Mouse (Mus musculus): ENCODE results near the gene Krtap3-3. TPM values are rescaled to one million over a fixed set of nuclear protein-coding genes. Genes with fewer than 3 reads are reported as not detected.
A peak's percentile ranks its signal among the peaks of the same experiment; 100 is the strongest.
"Not testable (repeated sequence)": the region's sequence is repeated elsewhere in the genome, so short reads cannot be mapped to it uniquely, and the experiment has no call there.

Gene Krtap3-3
- total RNA-seq (2015; ENCODE audit: low replicate concordance) (not detected in 2 replicates), total RNA-seq (2017; ENCODE audit: low replicate concordance) (not detected in 2 replicates)

DNA sequence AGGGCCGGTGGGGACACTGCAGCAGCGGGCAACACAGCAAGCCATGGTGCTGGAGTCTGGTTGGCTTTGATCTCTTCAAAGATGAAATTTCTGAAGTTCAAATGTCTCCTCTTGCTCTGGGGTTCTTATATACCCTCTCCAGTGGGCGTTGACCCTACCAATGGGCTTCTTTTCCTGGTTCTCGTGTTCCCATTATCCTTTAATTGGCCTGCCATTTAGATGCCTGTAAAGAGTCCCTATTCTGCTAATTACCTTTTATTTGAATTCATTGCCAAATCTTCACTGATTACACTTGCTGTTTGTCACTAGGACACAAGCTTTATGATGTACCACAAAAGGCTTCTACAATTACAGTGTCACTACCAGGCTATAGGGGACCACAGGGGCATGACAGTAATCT lies at the start of gene Krtap3-3:
Gene Krtap3-3, minus strand, starts transcription at position 101 of the 400 bp plus-strand sequence.
- ATAC-seq (replicated peaks; ENCODE audit: low FRiP score, poor library complexity, severe bottlenecking) = no peak

DNA sequence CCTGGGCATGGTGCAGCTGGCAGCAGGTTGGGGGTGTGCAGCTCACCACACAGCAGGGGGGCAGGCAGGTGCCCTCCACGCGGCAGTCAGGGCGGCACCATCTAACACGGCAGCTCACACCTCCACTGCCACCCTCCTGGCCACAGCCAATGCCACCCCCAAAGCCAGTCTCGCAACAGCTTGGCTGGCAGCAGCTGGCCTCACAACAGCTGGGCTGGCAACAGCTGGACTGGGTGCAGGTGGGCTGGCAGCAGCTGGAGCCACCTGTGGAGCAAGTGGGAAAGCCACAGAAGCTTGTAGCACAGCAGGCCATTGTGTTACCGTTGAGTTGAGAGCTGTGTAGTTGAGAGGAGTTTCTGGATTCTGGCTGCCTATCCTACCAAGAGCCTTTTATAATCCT lies 47.1 kb upstream of the Krtap3-3 start, which contains the start of gene Krtap9-3:
Gene Krtap9-3, minus strand, starts transcription at position 364 of the 400 bp plus-strand sequence.
- ATAC-seq (replicated peaks; ENCODE audit: low FRiP score, poor library complexity, severe bottlenecking) = not testable (repeated sequence)

DNA sequence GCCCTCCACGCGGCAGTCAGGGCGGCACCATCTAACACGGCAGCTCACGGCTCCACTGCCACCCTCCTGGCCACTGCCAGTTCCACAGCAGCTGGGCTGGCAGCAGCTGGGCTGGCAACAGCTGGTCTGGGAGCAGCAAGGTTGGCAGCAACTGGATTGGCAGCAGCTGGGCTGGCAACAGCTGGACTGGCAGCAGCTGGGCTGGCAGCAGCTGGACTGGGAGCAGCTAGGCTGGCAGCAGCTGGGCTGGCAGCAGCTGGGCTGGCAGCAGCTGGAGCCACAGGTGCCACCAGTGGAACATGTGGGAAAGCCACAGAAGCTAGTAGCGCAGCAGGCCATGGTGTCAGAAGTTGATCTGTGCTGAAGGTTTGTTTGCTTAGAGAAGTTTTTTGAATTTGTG lies 40.3 kb upstream of the Krtap3-3 start, which contains the start of gene Krtap1-3:
Gene Krtap1-3, minus strand, starts transcription at position 359 of the 400 bp plus-strand sequence.
- ATAC-seq (replicated peaks; ENCODE audit: low FRiP score, poor library complexity, severe bottlenecking) = no peak

DNA sequence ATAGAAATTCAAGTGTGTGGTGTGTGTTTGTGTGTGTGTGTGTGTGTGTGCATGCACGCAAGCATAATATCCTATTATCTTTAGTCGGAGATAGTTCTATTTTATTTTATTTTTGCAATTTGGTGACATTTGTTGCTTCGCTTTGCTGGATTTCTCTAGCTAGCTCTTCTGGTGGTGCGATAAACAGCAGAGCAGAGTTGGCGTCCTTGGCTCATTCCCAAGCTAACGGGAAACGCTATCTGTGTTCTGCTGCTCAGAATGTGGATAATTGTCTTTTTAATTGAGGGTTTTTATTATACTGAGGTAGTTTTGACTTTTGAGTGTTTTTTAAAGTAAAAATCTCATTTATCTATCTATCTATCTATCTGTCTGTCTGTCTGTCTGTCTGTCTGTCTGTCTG lies 34.4 kb upstream of the Krtap3-3 start:
- no peak for ATAC-seq (replicated peaks; ENCODE audit: low FRiP score, poor library complexity, severe bottlenecking)

DNA sequence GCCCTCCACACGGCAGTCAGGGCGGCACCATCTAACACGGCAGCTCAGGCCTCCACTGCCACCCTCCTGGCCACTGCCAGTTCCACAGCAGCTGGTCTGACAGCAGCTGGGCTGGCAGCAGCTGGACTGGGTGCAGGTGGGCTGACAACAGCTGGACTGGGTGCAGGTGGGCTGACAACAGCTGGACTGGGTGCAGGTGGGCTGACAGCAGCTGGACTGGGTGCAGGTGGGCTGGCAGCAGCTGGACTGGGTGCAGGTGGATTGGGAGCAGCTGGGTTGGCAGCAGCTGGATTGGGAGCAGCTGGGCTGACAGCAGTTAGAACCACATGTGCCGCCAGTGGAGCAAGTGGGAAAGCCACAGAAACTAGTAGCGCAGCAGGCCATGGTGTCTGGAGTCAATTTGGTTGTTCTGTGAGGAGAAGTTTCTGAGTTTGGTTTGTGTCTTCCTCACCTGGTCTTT lies 32.6 kb upstream of the Krtap3-3 start, which contains the start of gene Krtap1-4:
Gene Krtap1-4, minus strand, starts transcription at position 410 of the 460 bp plus-strand sequence.
- ATAC-seq (replicated peaks; ENCODE audit: low FRiP score, poor library complexity, severe bottlenecking) = no peak

DNA sequence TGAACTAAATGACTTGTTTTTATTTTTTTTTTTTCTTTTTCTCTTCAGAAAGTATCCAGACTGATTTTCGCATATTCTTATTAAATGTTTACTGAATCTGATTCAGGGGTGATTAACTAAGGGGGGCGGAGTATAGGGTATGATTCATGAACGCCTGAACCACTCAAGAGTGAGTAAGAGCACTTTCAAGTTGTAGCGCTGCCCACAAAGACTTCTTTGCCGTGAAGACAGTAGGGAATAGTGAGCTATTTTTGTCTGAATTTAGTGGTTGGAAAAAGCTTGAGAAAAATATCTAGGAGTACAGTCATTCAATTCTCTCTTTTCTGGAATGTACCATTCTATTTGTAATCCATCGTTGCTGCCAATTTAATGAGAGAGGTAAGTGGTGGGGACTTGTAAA lies 30.9 kb upstream of the Krtap3-3 start:
- ATAC-seq (replicated peaks; ENCODE audit: low FRiP score, poor library complexity, severe bottlenecking) = no peak

DNA sequence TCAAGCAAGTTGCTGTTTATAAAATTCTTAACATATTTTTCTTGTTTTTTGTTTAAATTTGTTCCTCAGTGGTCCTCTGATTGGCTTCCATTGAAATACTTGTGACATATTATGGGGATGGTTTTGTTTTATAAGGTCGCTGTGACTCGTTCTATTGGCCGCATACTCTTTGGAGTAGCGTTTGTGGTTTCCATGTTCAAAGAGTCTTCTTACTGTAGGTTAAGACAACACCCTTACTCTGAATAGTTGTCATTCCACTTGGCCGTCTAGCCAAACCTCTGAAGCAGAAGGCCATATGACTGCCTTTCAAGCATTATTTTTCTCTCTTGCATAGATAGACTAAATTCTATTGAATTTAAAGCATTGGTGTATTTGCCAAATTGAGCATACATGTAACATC lies 30.4 kb upstream of the Krtap3-3 start:
- ATAC-seq (replicated peaks; ENCODE audit: low FRiP score, poor library complexity, severe bottlenecking) = no peak

DNA sequence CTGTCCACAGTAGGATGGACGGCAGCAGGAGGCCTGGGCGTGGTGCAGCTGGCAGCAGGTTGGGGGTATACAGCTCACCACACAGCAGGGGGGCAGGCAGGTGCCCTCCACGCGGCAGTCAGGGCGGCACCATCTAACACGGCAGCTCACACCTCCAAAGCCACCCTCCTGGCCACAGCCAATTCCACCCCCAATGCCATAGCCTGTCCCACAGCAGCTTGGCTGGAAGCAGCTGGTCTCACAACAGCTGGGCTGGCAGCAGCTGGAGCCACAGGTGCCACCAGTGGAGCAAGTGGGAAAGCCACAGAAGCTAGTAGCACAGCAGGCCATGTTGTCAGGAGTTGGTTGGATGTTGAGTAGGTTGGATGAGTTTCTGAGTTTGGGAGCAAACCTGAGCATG lies 30.0 kb upstream of the Krtap3-3 start, which contains the start of gene Krtap1-5:
Gene Krtap1-5, minus strand, starts transcription at position 381 of the 400 bp plus-strand sequence.
- ATAC-seq (replicated peaks; ENCODE audit: low FRiP score, poor library complexity, severe bottlenecking) = no peak

DNA sequence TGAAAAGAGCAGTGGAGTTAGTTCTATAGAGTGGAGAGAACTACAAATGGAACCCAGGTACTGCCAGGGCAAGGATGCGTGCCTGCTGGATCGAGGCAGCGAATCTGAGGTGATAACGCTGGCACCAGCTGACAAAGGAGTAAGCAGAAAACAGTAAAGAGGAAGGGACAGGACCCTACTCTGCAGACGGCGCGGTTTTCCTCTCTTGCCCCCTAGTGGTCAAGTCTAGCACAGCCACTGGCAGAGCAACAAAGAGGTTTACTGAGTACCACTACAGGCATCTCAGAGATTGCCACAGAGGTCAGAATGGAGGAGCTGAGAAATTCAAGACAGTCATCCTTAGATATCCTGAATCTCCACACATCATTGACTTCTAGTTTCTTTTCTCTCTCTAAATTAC lies 23.4 kb upstream of the Krtap3-3 start:
- ATAC-seq (replicated peaks; ENCODE audit: low FRiP score, poor library complexity, severe bottlenecking) = peak; percentile 70

DNA sequence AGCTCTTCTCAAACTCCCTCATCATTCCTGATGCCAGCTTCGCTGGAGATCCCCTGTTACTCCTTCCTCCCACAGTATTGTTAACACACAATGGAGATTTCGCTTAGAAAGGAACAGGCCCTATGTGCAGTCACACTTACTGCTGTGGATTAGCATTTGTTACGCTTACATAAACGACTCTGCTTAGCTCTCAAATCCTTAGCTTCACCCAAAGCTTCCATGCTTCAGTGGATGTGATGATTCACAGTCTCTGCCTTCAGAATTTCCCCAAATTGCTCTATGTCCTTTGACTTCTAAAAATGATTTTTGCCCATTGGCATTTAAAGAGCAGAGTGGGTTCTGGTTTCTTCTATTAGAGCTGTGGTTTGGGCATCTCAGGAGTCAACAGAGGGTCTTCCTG lies 22.5 kb upstream of the Krtap3-3 start:
- no peak for ATAC-seq (replicated peaks; ENCODE audit: low FRiP score, poor library complexity, severe bottlenecking)

DNA sequence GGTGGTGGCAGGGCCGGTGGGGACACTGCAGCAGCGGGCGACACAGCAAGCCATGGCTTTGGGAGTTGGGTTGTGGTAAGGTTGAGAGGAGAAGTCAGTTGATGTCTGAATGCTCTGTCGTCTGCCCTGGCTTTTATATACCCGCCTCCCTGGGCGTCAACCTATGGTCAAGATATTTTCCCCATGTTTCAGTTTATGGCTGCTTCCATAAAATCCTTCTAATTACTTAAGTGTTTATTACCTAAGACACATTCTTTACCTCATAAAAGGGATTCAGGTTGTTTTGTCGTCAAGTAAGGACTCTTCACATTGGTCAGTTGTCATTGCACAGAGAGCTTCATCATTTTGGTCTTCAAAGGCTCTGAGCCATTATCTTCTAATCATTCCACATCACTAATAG lies 15.9 kb upstream of the Krtap3-3 start, which contains the start of gene Krtap3-1:
Gene Krtap3-1, minus strand, starts transcription at position 101 of the 400 bp plus-strand sequence.
- no peak for ATAC-seq (replicated peaks; ENCODE audit: low FRiP score, poor library complexity, severe bottlenecking)

DNA sequence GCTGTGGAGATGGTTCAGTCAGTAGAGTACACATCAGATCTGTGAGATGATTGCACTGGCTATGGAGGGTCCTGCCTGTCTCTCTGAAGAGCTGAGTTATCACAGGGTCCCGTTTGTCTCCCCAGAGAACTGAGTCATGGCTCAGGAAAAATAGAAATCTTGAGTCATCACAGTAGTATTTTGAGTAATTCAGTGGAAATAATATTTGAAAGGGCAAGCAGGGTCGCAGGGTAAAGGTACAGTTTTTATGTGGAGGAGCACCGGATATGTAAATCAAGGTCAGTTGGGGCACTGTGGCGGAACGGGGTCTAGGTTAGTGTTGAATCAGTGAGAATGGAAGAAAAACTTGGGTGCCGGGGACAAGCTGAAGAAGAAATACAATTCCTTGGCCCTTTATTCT lies 11.9 kb upstream of the Krtap3-3 start:
- ATAC-seq (replicated peaks; ENCODE audit: low FRiP score, poor library complexity, severe bottlenecking) = no peak

DNA sequence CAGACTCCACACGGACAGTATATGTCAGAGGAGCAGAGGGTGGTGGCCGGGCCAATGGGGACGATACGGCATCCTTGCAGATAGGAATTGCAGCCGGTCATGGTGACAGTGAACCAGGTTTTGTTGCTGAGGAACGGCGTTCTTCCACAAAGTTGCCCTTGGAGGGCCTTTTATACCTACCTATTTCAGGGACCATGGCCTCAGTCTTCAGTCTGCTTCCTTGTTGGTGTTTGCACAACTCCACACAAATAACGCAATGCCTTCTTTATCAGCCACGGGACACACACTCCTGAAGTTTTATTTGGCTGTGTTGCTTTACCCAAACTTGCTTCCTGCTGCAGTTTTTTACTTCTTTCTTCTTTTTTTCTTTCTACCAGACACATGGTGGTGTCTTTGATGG lies 8.7 kb upstream of the Krtap3-3 start, which contains the start of gene Gm11939:
Gene Gm11939, minus strand, starts transcription at position 101 of the 400 bp plus-strand sequence.
- no peak for ATAC-seq (replicated peaks; ENCODE audit: low FRiP score, poor library complexity, severe bottlenecking)

DNA sequence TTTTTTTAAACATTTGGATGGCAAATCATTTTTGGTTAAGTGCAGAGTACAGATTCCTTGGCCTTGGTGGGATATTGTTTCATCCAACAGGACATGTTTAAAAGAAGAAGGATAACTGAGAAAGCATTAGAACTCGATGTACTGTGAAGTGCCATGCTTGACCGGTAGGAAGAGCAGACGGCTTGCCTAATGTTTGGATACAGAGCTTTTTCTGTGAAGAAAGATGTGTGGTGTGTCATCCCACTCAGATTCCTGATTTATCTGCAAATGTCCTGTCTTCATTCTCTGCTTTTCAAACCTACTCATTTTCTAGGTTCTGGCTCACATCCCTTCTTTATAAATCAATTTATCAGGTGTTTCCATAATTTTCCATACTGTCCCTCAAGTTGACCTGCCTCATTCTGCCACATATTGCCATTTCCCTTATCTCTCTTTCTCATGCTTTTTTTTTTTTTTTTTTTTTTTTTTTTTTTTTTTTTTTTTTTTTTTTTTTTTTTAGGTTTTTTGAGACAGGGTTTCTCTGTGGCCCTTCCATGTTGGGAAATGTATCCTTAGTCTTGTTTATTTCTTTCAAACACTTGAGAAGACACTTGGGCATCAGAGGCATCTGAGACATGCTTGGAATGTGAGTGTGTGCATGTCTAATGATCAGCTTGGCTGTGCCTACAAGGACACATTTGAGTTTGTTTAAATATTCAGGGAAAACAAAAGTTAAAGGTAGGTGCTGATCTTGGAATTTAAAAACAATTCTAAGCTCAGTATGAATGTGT lies 7.5 kb upstream of the Krtap3-3 start:
- no peak for ATAC-seq (replicated peaks; ENCODE audit: low FRiP score, poor library complexity, severe bottlenecking)

DNA sequence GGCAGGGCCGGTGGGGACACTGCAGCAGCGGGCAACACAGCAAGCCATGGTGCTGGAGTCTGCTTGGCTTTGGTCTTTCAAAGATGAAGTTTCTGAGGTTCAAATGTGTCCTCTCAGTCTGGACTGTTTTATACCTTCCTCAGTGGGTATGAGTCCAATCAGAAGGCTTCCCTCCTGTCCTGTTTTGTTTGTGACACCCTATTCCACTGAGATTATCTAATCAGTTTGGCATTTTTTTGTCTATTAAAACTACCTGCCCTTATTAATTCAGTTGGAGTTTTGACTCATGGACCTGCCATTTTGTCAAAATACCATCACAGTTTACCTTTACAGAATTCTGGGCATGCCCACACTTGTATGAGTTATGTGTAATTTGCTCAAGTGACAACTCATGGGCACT lies 6.1 kb upstream of the Krtap3-3 start, which contains the start of gene Krtap3-2:
Gene Krtap3-2, minus strand, starts transcription at position 101 of the 400 bp plus-strand sequence.
- ATAC-seq (replicated peaks; ENCODE audit: low FRiP score, poor library complexity, severe bottlenecking) = no peak

DNA sequence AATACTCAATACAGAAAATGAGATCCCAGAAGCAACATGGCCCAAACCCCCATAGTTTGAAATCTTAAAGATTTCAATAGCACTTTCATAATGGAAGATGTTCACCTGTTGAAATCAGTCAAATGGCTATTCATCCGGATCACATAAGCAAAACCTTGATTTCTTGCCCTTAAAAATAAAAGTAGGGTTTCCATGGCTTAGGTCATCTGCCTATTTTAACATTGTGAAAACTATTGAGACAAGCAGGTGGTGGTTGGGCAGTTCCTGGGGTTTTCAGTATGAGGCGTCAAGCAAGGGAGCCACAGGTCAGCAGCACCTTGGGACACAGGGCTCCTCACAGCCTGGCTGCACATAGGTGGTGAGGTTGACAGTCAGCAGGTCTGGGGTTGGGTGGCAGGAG lies 5.5 kb upstream of the Krtap3-3 start:
- no peak for ATAC-seq (replicated peaks; ENCODE audit: low FRiP score, poor library complexity, severe bottlenecking)

DNA sequence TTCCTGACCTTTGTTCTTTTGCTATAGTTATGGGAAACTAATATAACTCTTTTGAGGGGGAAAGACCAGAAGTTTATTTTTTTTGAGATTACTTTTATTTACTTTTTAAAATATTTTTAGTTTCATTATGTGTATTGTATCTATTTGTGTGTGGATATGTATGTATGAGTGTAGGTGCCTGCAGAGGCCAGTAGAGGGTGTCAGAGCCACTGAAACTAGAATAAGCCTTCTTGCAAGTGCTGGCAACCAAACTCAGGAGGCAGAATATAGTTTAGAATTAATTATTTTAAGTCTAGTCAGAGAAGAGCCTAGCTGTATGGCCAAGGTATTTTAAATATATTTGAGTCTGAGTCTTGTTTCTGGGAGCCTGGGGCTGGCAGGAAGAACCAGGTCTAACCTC lies 2.8 kb downstream of the Krtap3-3 start:
- ATAC-seq (replicated peaks; ENCODE audit: low FRiP score, poor library complexity, severe bottlenecking) = no peak

DNA sequence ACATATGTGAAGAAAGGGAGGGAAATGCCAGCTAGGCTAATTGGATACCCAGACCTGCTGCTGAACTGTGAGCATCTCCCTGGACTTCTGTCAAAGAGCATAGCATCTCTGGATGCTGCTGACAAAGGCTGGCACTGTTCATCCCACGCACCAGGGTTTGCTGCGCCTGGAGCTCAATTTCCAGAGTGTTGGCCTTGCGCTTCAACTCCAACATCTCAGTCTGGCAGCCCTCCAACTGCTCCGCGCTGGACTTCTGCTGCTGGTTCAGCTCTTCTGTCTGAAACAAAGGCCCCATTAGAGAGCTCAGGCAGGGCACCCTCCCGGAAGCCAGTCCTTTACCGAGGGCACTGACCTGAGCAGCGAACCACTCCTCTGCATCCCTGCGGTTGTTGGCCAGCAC lies 10.9 kb downstream of the Krtap3-3 start:
- ATAC-seq (replicated peaks; ENCODE audit: low FRiP score, poor library complexity, severe bottlenecking) = no peak

DNA sequence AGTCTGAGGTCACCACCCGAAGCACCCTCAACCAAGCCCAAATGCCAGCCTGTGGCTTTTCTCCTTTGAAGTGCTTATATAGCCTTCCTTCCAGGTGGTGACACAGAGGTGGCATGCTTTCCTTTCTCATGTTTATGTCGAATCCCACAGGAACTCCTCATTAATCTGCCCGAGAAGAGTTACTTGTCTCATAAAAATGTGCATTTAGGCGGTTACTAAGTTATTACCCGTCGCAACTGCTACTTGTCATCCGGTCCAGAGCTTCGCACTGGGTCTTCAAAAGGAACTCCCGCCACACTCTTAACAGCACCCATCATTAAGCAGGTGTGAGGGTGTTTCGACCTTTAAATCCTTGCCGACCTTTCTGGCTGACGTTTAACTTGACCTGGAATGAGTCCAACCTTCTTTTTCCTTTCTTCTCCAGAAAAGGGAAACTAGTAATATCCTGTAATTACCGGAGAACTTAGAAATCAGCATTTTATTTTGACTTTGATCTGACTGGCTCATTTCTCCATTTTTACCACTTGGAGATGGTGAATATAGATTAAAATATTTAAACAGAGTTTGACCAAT lies 29.3 kb downstream of the Krtap3-3 start, which contains the start of gene Krt39:
Gene Krt39, minus strand, starts transcription at position 51 of the 573 bp plus-strand sequence.
- ATAC-seq (replicated peaks; ENCODE audit: low FRiP score, poor library complexity, severe bottlenecking) = no peak

DNA sequence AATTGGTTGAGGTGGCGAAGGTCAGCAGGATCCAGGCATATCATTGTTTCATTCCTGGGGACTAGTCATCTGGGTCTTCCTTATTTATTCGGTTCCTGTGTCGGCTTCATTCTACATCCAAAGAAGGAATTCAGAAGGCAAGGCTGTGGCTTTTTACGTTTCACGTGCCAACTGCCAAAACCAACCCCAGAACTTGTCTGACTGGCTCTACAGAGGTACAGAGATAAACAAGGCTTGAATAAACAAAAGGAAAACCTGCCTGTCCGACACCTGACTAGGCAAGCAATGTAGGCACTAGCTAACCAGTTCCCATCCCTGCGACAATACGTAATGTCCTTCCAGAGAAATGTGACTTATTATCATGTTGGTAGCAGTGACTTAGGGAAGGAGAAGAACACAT lies 36.6 kb downstream of the Krtap3-3 start:
- no peak for ATAC-seq (replicated peaks; ENCODE audit: low FRiP score, poor library complexity, severe bottlenecking)
